ENCODE assay signal across 8 mouse cellular contexts in genomic region chr11:105944126-105944621, GRCm38 (mm10). TPM values are rescaled to one million over a fixed set of nuclear protein-coding genes. Genes with fewer than 3 reads are reported as not detected.
A peak's percentile ranks its signal among the peaks of the same experiment; 100 is the strongest.
DNase-seq lines count a peak whose midpoint lies in the region; ATAC-seq and TF ChIP-seq lines count a peak whose summit lies in the region.

No protein-coding gene starts in this region.

- in situ Hi-C loops in CH12.LX (cut with MboI; ENCODE audit: low pct_ligation_motif_present, low pct_unique_long_range_greater_than_20kb, low sequenced_read_pairs): no loop called here

- TF ChIP-seq POLR2A in CH12.LX (IDR thresholded peaks at IDR 0.05; ENCODE audit: low read depth, low read length): no peak; the same call in 1 of the 2 replicates
- no peak; the same call in 1 of the 2 replicates for TF ChIP-seq POLR2A in olfactory bulb, adult 2 months (IDR thresholded peaks at IDR 0.05; ENCODE audit: insufficient read depth, low read depth, low read length)

- H3K27me3 ChIP-seq in CH12.LX (replicated peaks): peaks cover 93% of the 10 kb centered on the region
- H3K27me3 ChIP-seq in forebrain, embryonic 13.5 days: 0 out of 2 replicates have a peak, but pooled peaks cover 8% of the 10 kb centered on the region
- H3K27me3 ChIP-seq in lung, embryonic 14.5 days (ENCODE audit: insufficient read depth, low read length): peaks cover 12% of the 10 kb centered on the region

- H3K4me2 ChIP-seq in CH12.LX (ENCODE audit: insufficient read depth, low read depth, poor library complexity, severe bottlenecking): peak overlapping the region; percentile 55; the same call in 1 of the 2 replicates
- peak overlapping the region; percentile 94 for H3K4me2 ChIP-seq in forebrain, embryonic 13.5 days
- peak overlapping the region; percentile 94 for H3K4me2 ChIP-seq in lung, embryonic 14.5 days

- H3K36me3 ChIP-seq in CH12.LX (replicated peaks in 1 of 2; ENCODE audit: control insufficient read depth in 1 of 2, insufficient read depth in 1 of 2, low read length in 1 of 2): no peaks in the 10 kb centered on the region
- no peaks in the 10 kb centered on the region for H3K36me3 ChIP-seq in forebrain, embryonic 13.5 days (ENCODE audit: poor library complexity, severe bottlenecking)
- H3K36me3 ChIP-seq in lung, embryonic 14.5 days (ENCODE audit: insufficient read depth): no peaks in the 10 kb centered on the region

- under 1% methylated on average over 59 of the region's 59 CpGs for WGBS in forebrain, embryonic 13.5 days
- WGBS in lung, embryonic 14.5 days: under 1% methylated on average over 59 of the region's 59 CpGs
- WGBS in olfactory bulb, adult 2 months: under 1% methylated on average over 57 of the region's 59 CpGs

- no peaks in the 10 kb centered on the region for H3K79me2 ChIP-seq in CH12.LX (replicated peaks; ENCODE audit: control insufficient read depth, extremely low read depth, insufficient read depth, poor library complexity, severe bottlenecking)

- no peaks in the 10 kb centered on the region for H3K9me3 ChIP-seq in CH12.LX (replicated peaks; ENCODE audit: low read length)
- H3K9me3 ChIP-seq in forebrain, embryonic 13.5 days (replicated peaks): no peaks in the 10 kb centered on the region
- no peaks in the 10 kb centered on the region for H3K9me3 ChIP-seq in lung, embryonic 14.5 days (ENCODE audit: low read depth, low read length)

- peak; percentile 78 for ATAC-seq in forebrain, embryonic 13.5 days
- ATAC-seq in lung, embryonic 14.5 days (ENCODE audit: insufficient read depth): peak; percentile 46

- no peak for TF ChIP-seq EP300 in CH12.LX (IDR thresholded peaks at IDR 0.05; ENCODE audit: low read length)

- no peak overlapping the region for H3K27ac ChIP-seq in CH12.LX (ENCODE audit: insufficient read depth, low read depth)
- H3K27ac ChIP-seq in brown adipose tissue, adult 24 weeks (replicated peaks; ENCODE audit: low read depth, low read length): peak overlapping the region; percentile 98
- H3K27ac ChIP-seq in forebrain, embryonic 13.5 days: no peak overlapping the region
- H3K27ac ChIP-seq in lung, embryonic 14.5 days (ENCODE audit: low read depth): peak overlapping the region; percentile 84
- H3K27ac ChIP-seq in olfactory bulb, adult 2 months (ENCODE audit: insufficient read depth, low read depth, low read length): 0 out of 2 replicates have a peak overlapping the region, but pooled peaks have one; percentile 28

- peak in 1 of 2 experiments; percentile 62; a peak in 2 of 4 replicates for TF ChIP-seq CTCF in CH12.LX (conservative IDR thresholded peaks at IDR 0.05 in 1 of 2, IDR thresholded peaks at IDR 0.05 in 1 of 2; ENCODE audit: low read depth in 2 of 2, low read length in 2 of 2)
- TF ChIP-seq CTCF in lung, embryonic 14.5 days (IDR thresholded peaks at IDR 0.05; ENCODE audit: low read depth): peak; percentile 66
- TF ChIP-seq CTCF in olfactory bulb, adult 2 months (IDR thresholded peaks at IDR 0.05; ENCODE audit: insufficient read depth, low read depth, low read length): 0 out of 2 replicates have a peak, but pooled peaks have one; percentile 21

- intact Hi-C loops in heart, postnatal 36 days (cut with DNase I): loop anchor here (2.0 kb wide), 2 partner anchors 15 to 25 kb away; no protein-coding TSS in a partner anchor

- H3K4me3 ChIP-seq in CH12.LX (replicated peaks in 1 of 3; ENCODE audit: low read depth in 2 of 3, low read length in 2 of 3, poor library complexity in 1 of 3): peak overlapping the region; percentile 35 to 72 (median 47)
- peak overlapping the region; percentile 68 for H3K4me3 ChIP-seq in brown adipose tissue, adult 24 weeks (ENCODE audit: insufficient read depth, low read depth, low read length)
- peak overlapping the region; percentile 62 for H3K4me3 ChIP-seq in forebrain, embryonic 13.5 days
- peak overlapping the region; percentile 59 for H3K4me3 ChIP-seq in lung, embryonic 14.5 days (ENCODE audit: low read depth, low read length)
- H3K4me3 ChIP-seq in olfactory bulb, adult 2 months (ENCODE audit: insufficient read depth, low read depth, low read length): peak overlapping the region; percentile 80

- H3K4me1 ChIP-seq in CH12.LX (ENCODE audit: control insufficient read depth in 1 of 2, insufficient read depth in 2 of 2): peaks cover 2 to 3% of the 10 kb centered on the region in 2 experiments; a peak in 1 of 4 replicates
- peaks cover 3% of the 10 kb centered on the region; the same call in 1 of the 2 replicates for H3K4me1 ChIP-seq in brown adipose tissue, adult 24 weeks (ENCODE audit: control insufficient read depth, insufficient read depth, insufficient read length, low read length)
- H3K4me1 ChIP-seq in forebrain, embryonic 13.5 days: peaks cover 17% of the 10 kb centered on the region
- H3K4me1 ChIP-seq in lung, embryonic 14.5 days (ENCODE audit: insufficient read depth): 0 out of 2 replicates have a peak, but pooled peaks cover 8% of the 10 kb centered on the region
- peaks cover 43% of the 10 kb centered on the region for H3K4me1 ChIP-seq in olfactory bulb, adult 2 months (ENCODE audit: control insufficient read depth, insufficient read depth, low read length)

- DNase-seq in CH12.LX (ENCODE audit: extremely low read depth): peak; percentile 17
- peak; percentile 76 to 86 for DNase-seq in heart, postnatal 36 days
- DNase-seq in layer of hippocampus, adult 9-11 months: peak; percentile 48
- peak; percentile 74 for DNase-seq in lung, embryonic 14.5 days
- DNase-seq in thymus, postnatal 10 days (ENCODE audit: low spot score in 2 of 2): peak; percentile 24 to 60

- TF ChIP-seq RAD21 in CH12.LX (IDR thresholded peaks at IDR 0.05; ENCODE audit: low read depth, low read length): peak; percentile 53

- peak overlapping the region; percentile 31; the same call in 1 of the 2 replicates for H3K9ac ChIP-seq in CH12.LX (ENCODE audit: insufficient read depth, low read depth)
- H3K9ac ChIP-seq in forebrain, embryonic 13.5 days: peak overlapping the region; percentile 74
- peak overlapping the region; percentile 57 for H3K9ac ChIP-seq in lung, embryonic 14.5 days

- dilution Hi-C loops in CH12.LX (cut with MboI; ENCODE audit: extremely low pct_ligation_motif_present, extremely low pct_unique_long_range_greater_than_20kb, low sequenced_read_pairs): loop anchor here (25.0 kb wide), 1 partner anchor 118 kb away; the partner anchor contains the start of gene Taco1

TF ChIP-seq in CH12.LX, 34 proteins besides CTCF, POLR2A, EP300 and RAD21:
- peak; percentile 31; the same call in 1 of the 2 replicates for TF ChIP-seq BHLHE40 (IDR thresholded peaks at IDR 0.05; ENCODE audit: low read depth, low read length)
- peak; percentile 23 for TF ChIP-seq SMC3 (IDR thresholded peaks at IDR 0.05; ENCODE audit: low read depth, low read length)
- TF ChIP-seq HCFC1 (IDR thresholded peaks at IDR 0.05; ENCODE audit: low read depth, low read length): 0 out of 2 replicates have a peak, but pooled peaks have one; percentile 24
- TF ChIP-seq SIN3A (IDR thresholded peaks at IDR 0.05; ENCODE audit: low read length): peak; percentile 57
- no peak for TF ChIP-seq NELFE (IDR thresholded peaks at IDR 0.05; ENCODE audit: low read depth, low read length)
- TF ChIP-seq UBTF (IDR thresholded peaks at IDR 0.05; ENCODE audit: low read depth, low read length): peak; percentile 36; the same call in 1 of the 2 replicates
- no peak for TF ChIP-seq NRF1 (IDR thresholded peaks at IDR 0.05; ENCODE audit: low read depth, low read length)
- TF ChIP-seq MAZ (IDR thresholded peaks at IDR 0.05; ENCODE audit: low read depth, low read length): 0 out of 2 replicates have a peak, but pooled peaks have one; percentile 9
- TF ChIP-seq IRF4 (IDR thresholded peaks at IDR 0.05; ENCODE audit: low read depth, low read length): 0 out of 2 replicates have a peak, but pooled peaks have one; percentile 6
- TF ChIP-seq ELF1 (IDR thresholded peaks at IDR 0.05; ENCODE audit: low read depth, low read length): peak; percentile 73
- TF ChIP-seq JUN (IDR thresholded peaks at IDR 0.05; ENCODE audit: insufficient read depth, low read depth, low read length): no peak
- no peak for TF ChIP-seq MAFK (IDR thresholded peaks at IDR 0.05; ENCODE audit: insufficient replicate concordance, low read length)
- peak; percentile 60 for TF ChIP-seq MXI1 (IDR thresholded peaks at IDR 0.05; ENCODE audit: low read depth, low read length)
TF ChIP-seq in CH12.LX: peak in this region for 9.

RNA-seq across cellular contexts. Expression of gene Cyb561, which starts 9.0 kb away (rescaled TPM):
- total RNA-seq in CH12.LX (2012; rRNA removed): 2.6 and 3.9 TPM in 2 replicates
- 0.16 and 0.20 TPM in 2 replicates for total RNA-seq in CH12.LX (2014; rRNA removed)
- 0.18 and 0.51 TPM in 2 replicates for polyA plus RNA-seq in CH12.LX (2012; ENCODE audit: insufficient read length, low read depth)
- polyA plus RNA-seq in brown adipose tissue, adult 24 weeks (2012; ENCODE audit: insufficient read depth, insufficient read length, missing spikeins): 1.1 and 2.3 TPM in 2 replicates
- polyA plus RNA-seq in forebrain, embryonic 13.5 days (2015; fragmentation: Nextera tagmentation; extraction: Ambion mirVana): 17.2 and 21.4 TPM in 2 replicates
- 10 to 100 TPM in 1 of 2 experiments, 1 to 10 TPM in 1; 9.2 to 12.1 TPM for total RNA-seq in heart, postnatal 36 days (2021)
- 26.5 and 28.3 TPM in 2 replicates for polyA plus RNA-seq in lung, embryonic 14.5 days (2014; fragmentation: Nextera tagmentation; extraction: Ambion mirVana)
- polyA plus RNA-seq in olfactory bulb, adult 2 months (2012; ENCODE audit: insufficient read depth, insufficient read length, low replicate concordance, missing spikeins): not detected in 2 replicates

RNA-seq across cellular contexts. Expression of gene Ace, which starts 23.6 kb away (rescaled TPM):
- total RNA-seq in CH12.LX (2012; rRNA removed) (0.04 and 0.08 TPM in 2 replicates), CH12.LX (2014; rRNA removed) (not detected in 2 replicates)
- not detected in 2 replicates for polyA plus RNA-seq in CH12.LX (2012; ENCODE audit: insufficient read length, low read depth)
- polyA plus RNA-seq in brown adipose tissue, adult 24 weeks (2012; ENCODE audit: insufficient read depth, insufficient read length, missing spikeins): 13.6 and 14.6 TPM in 2 replicates
- 0.57 and 0.97 TPM in 2 replicates for polyA plus RNA-seq in forebrain, embryonic 13.5 days (2015; fragmentation: Nextera tagmentation; extraction: Ambion mirVana)
- 10 to 100 TPM; 21.9 to 38.1 TPM for total RNA-seq in heart, postnatal 36 days (2021)
- 4.8 and 5.4 TPM in 2 replicates for polyA plus RNA-seq in lung, embryonic 14.5 days (2014; fragmentation: Nextera tagmentation; extraction: Ambion mirVana)
- not detected in 2 replicates for polyA plus RNA-seq in olfactory bulb, adult 2 months (2012; ENCODE audit: insufficient read depth, insufficient read length, low replicate concordance, missing spikeins)

RNA-seq across cellular contexts. Expression of gene Ace3, which starts 50.3 kb away (rescaled TPM):
- total RNA-seq in CH12.LX (2012; rRNA removed) (not detected in 2 replicates), CH12.LX (2014; rRNA removed) (not detected in 2 replicates)
- not detected in 2 replicates for polyA plus RNA-seq in CH12.LX (2012; ENCODE audit: insufficient read length, low read depth)
- not detected in 2 replicates for polyA plus RNA-seq in brown adipose tissue, adult 24 weeks (2012; ENCODE audit: insufficient read depth, insufficient read length, missing spikeins)
- polyA plus RNA-seq in forebrain, embryonic 13.5 days (2015; fragmentation: Nextera tagmentation; extraction: Ambion mirVana): not detected in 2 replicates
- not detected for total RNA-seq in heart, postnatal 36 days (2021)
- not detected in 2 replicates for polyA plus RNA-seq in lung, embryonic 14.5 days (2014; fragmentation: Nextera tagmentation; extraction: Ambion mirVana)
- polyA plus RNA-seq in olfactory bulb, adult 2 months (2012; ENCODE audit: insufficient read depth, insufficient read length, low replicate concordance, missing spikeins): not detected in 2 replicates

Comparison
In these comparisons a context has a peak if more than half of its experiments do, and no peak if none do; other contexts are left out.
1. DNase-seq: peak in every context shown above with its lines; median percentile 81 in heart, postnatal 36 days; 74 in lung, embryonic 14.5 days; 48 in layer of hippocampus, adult 9-11 months; 42 in thymus, postnatal 10 days; 17 in CH12.LX.
2. H3K27ac ChIP-seq: peak in brown adipose tissue, adult 24 weeks (single experiment), lung, embryonic 14.5 days (single experiment) and olfactory bulb, adult 2 months (single experiment); none in CH12.LX (single experiment) and forebrain, embryonic 13.5 days (single experiment).
3. Peak in every context shown above with its lines, with median percentiles within 50 percentile points of each other: H3K4me2 ChIP-seq, H3K4me3 ChIP-seq and H3K9ac ChIP-seq.